Mouse (Mus musculus) liver, adult 2 months (tissue): ENCODE results near the gene Uchl4.

Experiments
- CTCF ChIP-seq: fragments of 200-500 bp; IDR thresholded peaks from 2 replicates; pipeline ENCODE4 v1.5.1; 2011; ENCODE audit warnings: low read depth, low read length, control low read depth
- POLR2A ChIP-seq: fragments of 200-500 bp; IDR thresholded peaks from 2 replicates; pipeline ENCODE4 v1.6.1; 2011; ENCODE audit warnings: low read length, control low read depth; ENCODE audit not compliant: insufficient read depth; ENCODE audit errors: extremely low read depth

GRCm38 (mm10) chr9:64202331-64202730 lies 32.7 kb upstream of the Uchl4 start:
- TF ChIP-seq CTCF: no peak
- TF ChIP-seq POLR2A: no peak
